Mouse (Mus musculus) CH12F3 (cell line): ENCODE measurements around the gene Suv39h2.

Source experiments
- in situ Hi-C: fragments of 300-500 bp; cut with MboI; formaldehyde crosslinking; loops from 2 replicates; pipeline ENCODE4 v1.14.3; 2020; ENCODE audit warnings: low sequenced_read_pairs

The Suv39h2 gene

GRCm38 (mm10) chr2:3474861-3475283, at the start of gene Suv39h2:
Gene Suv39h2, minus strand, starts transcription at chr2:3475031.
- in situ Hi-C loops, result no loop called here

- in situ Hi-C loops, result no loop called here
These were observed 47.7 kb upstream of the Suv39h2 start for GRCm38 (mm10) chr2:3522558-3522957.

DNA sequence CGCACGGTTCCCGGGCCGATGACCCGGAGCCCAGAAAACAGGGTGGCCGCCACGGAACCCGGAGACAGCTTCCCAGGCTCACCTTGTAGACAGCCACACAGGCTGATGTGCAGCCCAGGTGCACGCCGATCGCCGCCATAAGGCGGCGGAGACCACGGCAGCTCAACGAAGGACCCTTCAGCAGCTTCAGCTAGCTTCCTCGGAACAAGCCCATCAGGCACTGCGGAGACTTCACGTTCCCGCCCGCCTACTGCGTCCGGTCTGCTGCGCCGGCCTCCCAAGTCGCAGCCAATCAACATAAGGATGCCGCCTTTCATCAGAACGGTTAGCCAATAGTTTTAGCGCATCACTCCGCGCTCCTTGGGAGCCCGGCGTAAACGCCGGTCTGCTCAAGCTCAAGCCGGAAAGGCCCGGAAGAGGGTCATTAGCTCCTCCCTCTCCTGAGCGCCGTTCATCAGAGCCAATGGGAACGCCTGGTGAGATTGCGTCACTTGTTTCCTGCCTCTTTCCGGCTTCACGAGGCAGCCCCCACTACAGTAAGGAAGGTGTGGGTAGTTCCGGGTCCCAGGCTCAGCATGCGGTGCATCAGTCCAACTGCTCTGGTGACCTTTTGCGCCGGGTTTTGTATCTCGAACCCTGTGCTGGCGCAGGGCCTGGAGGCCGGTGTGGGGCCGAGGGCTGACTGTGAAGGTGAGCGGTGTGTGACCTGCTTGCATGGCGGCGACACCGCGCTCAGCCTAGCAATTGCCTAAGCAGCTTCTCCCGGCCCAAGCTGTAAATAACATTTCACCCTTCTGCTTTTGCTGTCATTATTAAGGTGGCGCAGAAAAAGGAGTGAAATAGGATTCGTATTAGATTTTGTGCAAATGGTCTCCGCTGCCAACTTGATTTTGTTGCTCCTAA, 38.0 kb upstream of the Suv39h2 start, which contains the start of the genes Gm45902, Hspa14 and Cdnf:
Gm45902 (minus strand) TSS at position 239 of the 903 bp plus-strand sequence.
Hspa14 (minus strand) TSS at position 263 of the 903 bp plus-strand sequence.
Cdnf (plus strand) TSS at position 479 of the 903 bp plus-strand sequence.
- in situ Hi-C loops, result no loop called here

DNA sequence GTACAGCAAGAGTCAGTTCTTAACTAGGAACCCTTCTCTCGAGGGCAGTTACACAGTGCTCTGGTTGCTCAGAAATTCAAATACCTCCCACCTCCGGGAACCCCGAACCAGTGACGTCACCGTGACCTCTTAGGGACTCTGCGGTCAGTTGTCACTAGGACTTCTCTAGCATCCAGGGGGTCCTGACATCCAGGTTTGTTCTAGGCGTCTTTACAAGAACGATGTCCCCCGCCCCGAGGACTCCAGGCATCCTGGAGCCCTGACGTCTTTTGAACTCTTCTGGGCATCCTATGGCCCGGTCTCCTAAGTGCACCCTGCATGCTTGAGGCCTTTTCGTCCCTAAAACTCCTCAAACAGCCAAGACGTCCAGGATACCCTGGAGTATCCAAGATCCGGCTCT, 37.2 kb upstream of the Suv39h2 start:
- in situ Hi-C loops, result no loop called here

DNA sequence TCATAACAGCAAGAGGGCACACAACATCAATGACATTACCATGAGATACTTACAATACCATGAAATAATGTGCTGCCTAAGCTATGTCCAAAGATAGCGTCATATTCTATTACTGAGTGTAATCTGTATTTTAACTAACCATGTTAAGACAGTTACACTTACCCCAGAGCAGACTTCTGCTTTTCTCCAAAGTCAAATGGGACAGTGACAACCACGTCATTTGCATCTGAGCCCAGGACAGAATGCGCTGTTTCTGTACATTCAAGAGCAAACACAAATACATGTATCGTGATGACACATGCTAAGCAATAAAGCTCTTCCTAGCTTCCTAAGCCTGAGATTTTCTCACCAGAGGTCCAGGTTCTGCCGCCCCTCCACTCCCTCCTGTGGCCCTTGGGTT, 26.1 kb upstream of the Suv39h2 start:
- in situ Hi-C loops, result no loop called here

GRCm38 (mm10) chr2:3499543-3499942, 24.7 kb upstream of the Suv39h2 start:
- in situ Hi-C loops, result no loop called here

- in situ Hi-C loops, result no loop called here
These were observed 19.1 kb upstream of the Suv39h2 start for GRCm38 (mm10) chr2:3493833-3494409.

DNA sequence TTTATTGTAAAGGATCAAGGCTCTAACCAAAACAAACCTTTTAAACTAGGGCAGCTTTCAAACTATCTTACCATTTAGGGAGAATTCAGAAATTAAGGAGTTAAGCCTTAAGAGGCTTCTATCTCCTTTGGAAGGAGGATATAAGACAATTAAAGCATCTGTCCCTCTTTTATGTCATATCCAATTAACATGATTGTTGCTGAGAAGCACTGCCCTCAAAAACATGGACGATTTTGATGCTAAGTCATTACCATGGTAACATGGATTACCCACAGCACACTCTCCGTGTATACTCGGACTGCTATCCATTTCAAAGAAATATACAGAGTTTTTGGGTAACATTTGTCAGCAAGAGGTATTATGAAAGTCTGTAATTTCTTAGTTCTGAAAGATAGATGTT, 15.0 kb upstream of the Suv39h2 start:
- in situ Hi-C loops, result no loop called here

DNA sequence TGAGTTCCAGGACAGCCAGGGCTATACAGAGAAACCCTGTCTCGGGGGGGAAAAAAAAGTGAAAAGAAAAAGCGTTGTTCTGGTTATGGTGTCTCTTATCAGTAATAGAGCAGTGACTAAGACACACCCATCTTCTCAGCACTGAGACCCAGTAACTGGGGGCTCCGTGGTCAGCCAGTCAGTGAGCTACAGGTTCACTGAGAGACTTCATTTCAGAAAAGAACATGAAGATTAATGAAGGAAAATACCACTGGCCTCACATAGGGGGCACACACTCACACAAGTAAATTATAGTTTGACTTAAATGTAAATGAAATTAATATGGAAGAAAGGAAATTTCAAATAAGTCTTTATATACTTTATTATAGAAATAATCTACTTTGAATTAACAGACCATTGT, 5.4 kb upstream of the Suv39h2 start:
- in situ Hi-C loops, result no loop called here

GRCm38 (mm10) chr2:3475746-3476251, 968 bp upstream of the Suv39h2 start:
- in situ Hi-C loops, result no loop called here

GRCm38 (mm10) chr2:3474361-3474805, 448 bp downstream of the Suv39h2 start:
- in situ Hi-C loops, result no loop called here

GRCm38 (mm10) chr2:3473891-3474290, 940 bp downstream of the Suv39h2 start:
- in situ Hi-C loops, result no loop called here

- in situ Hi-C loops, result no loop called here
These were observed 18.2 kb downstream of the Suv39h2 start for GRCm38 (mm10) chr2:3456590-3456989.

DNA sequence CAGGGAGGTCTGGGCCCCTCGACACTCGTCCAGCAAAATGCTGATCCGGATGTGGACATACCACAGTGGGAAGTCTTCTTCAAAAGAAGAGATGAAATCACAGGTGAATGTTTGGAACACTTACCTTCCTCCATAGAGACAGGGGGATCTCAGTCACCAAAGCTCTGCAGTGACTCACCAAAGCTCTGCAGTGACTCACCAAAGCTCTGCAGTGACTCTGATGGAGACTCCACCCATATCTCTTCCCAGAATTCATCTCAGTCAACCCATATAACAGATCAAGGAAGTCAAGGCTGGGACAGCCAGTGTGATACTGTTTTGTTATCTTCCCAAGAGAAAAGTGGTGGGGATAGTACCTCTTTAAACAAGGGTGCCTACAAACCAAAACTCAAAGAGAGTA, 21.7 kb downstream of the Suv39h2 start:
- in situ Hi-C loops, result no loop called here

DNA sequence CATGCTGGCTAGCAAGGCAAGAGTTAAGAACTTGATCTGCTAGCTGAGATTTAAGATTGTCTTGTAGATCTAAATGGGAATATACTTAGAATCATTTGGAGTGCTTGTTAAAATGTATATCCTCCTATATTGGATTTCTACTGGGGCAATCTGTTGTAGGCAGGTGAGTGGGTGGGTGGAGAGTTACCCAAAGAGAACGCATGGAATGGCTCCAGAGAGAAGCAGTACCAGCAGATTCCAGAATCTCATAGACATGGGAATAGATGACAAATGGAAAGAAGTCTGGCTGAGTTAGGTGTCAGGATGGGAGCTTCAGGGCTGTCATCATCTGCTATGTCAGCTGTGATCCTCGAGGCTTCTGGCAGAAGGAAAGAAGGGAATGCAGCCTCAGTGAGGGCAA, 25.4 kb downstream of the Suv39h2 start:
- in situ Hi-C loops, result no loop called here

GRCm38 (mm10) chr2:3445984-3446383, 28.8 kb downstream of the Suv39h2 start:
- in situ Hi-C loops, result no loop called here

GRCm38 (mm10) chr2:3444206-3444605, 30.6 kb downstream of the Suv39h2 start:
- in situ Hi-C loops, result no loop called here

DNA sequence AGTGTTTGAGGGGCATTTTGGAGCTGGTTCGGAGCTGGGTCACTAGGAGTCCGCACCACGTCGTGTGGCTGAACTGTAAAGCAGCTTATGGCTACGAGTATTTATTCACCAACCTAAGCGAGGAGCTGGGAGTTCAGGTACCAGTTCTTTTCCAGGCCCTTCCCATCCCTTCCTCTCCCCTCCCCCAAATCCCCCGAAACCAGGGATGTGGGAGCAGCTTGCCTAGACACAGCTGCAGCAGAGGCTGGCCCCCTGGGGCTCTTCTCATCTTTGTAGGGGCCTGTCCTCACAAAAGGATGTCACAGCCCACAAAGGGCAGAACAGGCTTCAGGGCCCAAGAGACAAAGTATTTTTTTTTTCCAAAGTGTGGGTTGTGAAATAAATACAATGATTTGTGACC, 36.9 kb downstream of the Suv39h2 start:
- in situ Hi-C loops, result no loop called here

GRCm38 (mm10) chr2:3435369-3436061, 39.3 kb downstream of the Suv39h2 start:
- in situ Hi-C loops, result no loop called here

GRCm38 (mm10) chr2:3430956-3431355, 43.9 kb downstream of the Suv39h2 start:
- in situ Hi-C loops, result no loop called here

- in situ Hi-C loops, result no loop called here
These were observed 50.3 kb downstream of the Suv39h2 start for GRCm38 (mm10) chr2:3424579-3424910.
